Mouse (Mus musculus) lung, postnatal 4 days (tissue): ENCODE results near the gene Asnsd1.
"Not testable (repeated sequence)": the region's sequence is repeated elsewhere in the genome, so short reads cannot be mapped to it uniquely, and the experiment has no call there.

Experiments used
- DNase-seq, 2 experiments: peaks; one replicate each; pipeline ENCODE4 v3.0.0; 2021

Asnsd1 gene

GRCm38 (mm10) chr1:53352327-53353261 lies at the start of gene Asnsd1, which contains the start of the genes Asdurf and Gm28551:
Asnsd1 (minus strand) TSS chr1:53352752.
Asdurf (minus strand) TSS chr1:53352619.
Gm28551 (minus strand) TSS chr1:53352667.
- DNase-seq: peak; percentile 98 to 99

GRCm38 (mm10) chr1:53393936-53394760 lies 41.6 kb upstream of the Asnsd1 start:
- peak; percentile 3 to 28 for DNase-seq

DNA sequence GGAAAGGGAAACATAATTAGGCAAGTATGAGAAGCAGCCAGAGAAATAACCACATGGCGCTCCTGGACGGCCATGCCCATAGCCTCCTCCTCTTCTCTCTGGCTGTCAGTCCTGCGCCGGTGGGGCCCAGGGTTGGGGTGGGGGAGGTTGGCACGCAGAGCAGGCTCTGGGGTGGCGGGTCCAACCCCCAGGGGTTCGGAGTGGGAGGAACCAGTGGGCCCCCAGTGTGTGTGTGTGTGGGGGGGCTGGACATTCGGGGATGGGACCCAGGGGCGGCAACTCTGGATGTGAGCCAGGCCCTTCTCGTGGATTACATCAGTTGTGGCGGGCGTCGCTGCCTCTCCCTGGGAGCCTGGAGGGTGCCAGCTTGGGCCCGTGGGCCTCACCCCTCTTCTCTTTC lies 36.2 kb upstream of the Asnsd1 start:
- DNase-seq: no peak

GRCm38 (mm10) chr1:53384085-53384688 lies 31.6 kb upstream of the Asnsd1 start:
- DNase-seq: no peak

GRCm38 (mm10) chr1:53377731-53378130 lies 25.2 kb upstream of the Asnsd1 start:
- DNase-seq: no peak

GRCm38 (mm10) chr1:53375965-53376364 lies 23.4 kb upstream of the Asnsd1 start:
- DNase-seq: not testable (repeated sequence)

DNA sequence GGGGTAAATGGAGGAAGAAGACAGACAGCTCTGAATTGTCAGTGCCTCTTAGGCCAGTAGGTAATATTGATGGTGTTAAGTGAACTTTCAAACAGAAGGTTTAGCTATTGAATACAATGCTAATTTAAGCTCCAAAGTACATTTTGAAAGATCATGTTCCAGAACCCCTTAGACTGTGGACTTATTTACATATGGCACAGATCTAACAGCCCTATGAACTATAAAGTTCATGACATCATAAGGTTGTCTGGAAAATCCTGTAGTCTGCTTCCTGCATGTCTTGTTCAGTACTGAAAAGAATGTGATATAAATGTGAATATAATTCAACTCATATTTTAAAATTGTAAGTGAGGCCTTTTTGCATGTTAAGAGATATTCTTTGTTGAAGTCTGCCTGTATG lies 6.4 kb upstream of the Asnsd1 start:
- no peak for DNase-seq

DNA sequence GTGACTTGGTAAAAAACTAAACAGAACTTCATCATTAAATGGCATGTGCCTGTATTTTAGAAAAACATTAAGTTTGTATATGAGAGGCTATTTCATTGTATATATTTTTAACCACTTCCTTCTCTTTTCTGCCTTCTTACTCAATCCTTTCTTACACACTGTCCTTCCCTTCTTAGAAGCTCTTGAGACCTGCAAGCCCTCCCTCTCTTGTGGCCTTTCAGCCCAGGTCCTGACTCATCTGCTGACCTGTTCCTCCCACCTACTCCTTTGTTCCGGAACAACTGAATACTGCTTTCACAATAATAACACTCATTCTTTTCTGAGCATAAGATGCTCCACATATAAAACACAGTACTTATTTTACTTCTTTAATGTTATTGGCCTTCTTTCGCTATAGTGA lies 11.5 kb downstream of the Asnsd1 start:
- DNase-seq: no peak

- DNase-seq: not testable (repeated sequence)
Observed at GRCm38 (mm10) chr1:53337403-53337802, 15.1 kb downstream of the Asnsd1 start.

DNA sequence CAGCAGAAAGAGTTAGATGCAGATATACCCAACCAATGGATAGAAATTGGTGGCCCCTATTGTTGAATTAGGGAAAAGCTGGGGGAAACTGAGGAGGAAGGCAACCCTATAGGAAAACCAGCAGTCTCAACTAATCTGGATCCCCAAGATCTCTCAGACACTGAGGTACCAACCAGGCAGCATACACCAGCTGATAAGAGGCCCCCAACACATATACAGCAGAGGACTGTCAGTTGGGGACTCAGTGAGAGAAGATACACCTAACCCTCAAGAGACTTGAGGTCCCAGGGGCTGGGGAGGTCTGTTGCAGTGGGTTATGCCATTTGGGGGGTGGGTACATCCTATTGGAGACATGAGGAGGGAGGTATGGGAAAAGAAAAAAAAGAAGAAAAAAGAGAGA lies 17.1 kb downstream of the Asnsd1 start:
- DNase-seq: no peak

DNA sequence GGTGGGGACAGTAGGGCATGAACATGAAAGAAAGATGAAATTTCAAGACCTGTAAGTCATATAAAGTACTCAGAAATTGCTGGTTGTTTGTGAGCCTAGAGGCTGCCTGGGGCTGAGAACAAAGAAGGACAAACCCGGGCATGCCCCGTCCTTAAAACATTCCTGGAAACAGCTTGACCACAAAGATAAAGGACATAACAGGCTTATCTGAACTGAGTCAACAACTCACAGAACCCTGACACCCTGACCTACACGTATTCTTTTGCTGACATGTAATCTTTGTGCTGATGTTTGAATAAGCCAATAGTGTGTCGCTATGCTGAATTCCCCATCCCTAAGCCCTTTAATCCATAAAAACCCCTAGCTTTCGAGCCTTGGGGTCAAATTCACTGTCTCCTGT lies 19.0 kb downstream of the Asnsd1 start:
- not testable (repeated sequence) for DNase-seq

DNA sequence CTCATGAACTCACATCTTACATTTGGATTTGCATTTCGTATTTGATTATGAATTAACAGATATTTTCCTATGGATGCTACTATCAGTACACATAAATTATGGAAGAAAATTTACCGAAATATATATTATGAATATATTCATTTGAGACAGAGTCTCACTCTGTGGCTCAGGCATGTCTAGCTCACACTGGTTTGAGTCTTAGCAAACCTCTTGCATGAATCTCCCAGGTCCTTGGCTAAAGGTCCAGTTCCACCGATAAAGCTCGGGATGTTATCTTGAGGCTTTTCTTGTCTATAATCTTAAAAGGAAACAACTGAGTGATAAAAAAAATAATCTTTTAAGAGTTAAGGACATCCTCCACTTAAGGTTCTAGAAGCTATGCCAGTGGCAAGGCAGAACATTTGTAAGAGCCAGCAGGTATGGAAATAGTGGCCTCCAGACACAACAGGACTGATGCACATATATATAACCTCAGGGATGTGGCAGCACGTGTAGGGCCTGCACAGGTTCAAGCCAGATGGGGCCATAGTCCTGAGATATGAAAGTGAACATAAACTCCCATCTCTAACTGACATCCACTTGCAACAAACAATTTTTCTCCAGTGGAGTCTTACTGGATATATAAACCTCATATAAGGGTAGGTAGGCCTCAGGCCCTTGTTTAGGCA lies 27.6 kb downstream of the Asnsd1 start:
- DNase-seq: no peak

- no peak for DNase-seq
Observed at GRCm38 (mm10) chr1:53324277-53324676, 28.3 kb downstream of the Asnsd1 start.

DNA sequence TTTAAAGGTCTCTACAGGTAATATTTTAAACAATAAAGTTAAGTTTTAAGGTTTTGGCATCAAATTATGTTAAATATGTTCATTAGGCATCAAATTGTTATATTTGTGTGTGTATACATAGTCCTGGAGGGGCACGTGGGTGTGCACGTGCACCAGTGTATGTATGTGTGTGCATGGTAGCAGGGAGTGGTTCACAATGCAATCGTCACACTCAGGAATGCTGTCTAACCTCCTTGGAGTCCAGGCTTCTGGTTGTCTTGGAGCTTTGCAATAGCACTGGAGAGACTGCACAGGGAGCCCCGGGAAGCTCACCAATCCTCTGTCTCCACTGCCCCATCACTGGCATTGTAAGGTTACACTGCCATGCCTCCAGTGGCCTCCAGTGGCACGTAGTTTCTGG lies 29.3 kb downstream of the Asnsd1 start:
- no peak for DNase-seq

DNA sequence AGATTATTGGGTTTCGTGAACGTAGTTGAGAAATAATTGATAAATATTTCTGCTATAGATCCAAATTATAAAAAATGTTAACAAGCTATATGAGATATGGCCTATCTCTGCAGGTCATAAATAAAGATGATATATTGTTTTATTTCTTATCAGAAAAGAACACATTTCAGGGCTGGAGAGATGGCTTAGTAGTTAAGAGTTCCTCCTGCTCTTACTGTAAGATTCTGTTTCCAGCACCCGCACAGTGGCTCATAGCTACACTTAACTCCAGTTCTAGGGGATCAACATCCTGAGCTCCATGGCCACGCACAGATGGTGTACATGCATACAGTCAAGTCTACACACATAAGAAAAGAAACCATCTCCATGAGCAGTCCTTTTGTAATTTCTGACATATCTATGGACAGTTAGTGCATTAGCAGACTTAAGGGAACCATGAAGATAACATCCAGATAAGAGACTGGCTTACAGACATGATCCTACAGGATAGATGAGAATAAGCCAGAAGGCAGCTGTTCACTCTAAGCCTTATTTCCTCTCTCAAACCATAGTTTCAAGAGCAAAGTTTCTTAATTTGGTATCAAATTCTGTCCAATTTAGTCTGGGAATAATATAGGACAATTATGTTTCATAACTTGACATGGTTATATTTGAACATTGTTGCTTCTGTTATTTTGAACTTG lies 30.7 kb downstream of the Asnsd1 start:
- DNase-seq: no peak

DNA sequence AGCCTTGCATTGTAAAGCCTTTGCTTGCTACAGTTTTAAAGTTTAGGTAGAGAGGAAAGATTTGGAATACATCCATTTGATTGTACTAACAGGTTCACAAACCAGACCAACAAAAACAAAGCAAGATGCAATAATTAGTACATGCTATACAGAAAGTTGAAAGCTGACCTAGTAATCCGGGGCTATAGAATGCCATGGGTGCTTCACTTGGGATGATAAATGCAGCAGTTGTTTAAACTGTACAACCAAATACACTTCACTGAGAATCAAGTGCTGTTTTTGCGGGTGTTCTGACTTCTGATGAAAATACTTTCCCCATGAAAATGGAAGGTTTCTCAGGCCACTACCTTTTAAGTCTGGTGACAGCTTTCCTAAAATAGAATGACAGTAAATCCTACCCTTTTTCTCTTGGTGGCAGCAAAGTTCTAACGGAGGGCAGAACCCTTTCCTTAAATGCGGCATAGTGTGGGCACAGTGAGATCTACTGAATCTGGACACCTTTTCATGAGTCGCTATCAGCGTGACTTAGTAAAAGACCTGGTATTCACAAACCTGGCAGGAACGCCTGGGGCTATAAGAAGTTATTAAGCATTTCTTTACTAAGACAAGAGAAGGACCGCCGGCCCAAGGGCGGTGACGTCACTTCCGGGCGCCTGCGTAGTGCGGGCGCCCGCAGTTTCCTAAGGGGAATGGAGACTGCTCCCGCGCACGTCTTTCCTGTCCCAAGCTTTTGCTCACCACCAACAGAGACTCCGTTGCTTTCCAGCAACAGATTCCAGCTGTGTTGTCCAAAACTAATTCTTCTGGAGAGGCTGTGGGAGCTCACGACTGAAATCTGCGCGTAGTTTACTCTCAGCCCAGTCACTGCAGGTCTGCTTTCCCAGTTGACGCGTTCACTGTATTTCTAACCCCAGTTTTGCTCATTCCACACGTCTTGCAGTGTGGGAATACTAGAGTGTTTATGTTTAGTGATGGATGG lies 39.3 kb downstream of the Asnsd1 start, which contains the start of gene Osgepl1:
Osgepl1 (plus strand) TSS at position 636 of the 979 bp plus-strand sequence.
- DNase-seq: peak; percentile 88 to 89

DNA sequence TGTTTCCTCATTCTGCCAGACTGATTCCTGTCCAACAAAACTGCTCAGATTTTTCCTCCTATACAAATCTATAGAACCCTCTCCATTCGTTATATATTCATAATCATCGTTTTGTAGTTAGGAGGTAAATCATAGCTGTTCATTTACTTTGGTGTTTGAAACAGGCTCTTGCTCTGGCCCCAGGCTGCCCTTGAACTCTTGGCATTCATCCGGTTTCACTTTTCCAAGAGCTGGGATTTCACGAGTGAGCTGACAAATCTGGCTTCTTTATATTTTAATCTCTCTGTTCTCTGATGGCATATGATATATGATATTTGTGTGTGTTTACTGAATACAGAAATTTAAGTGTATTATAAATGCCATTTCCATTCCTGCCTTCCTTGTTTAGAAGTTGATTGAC lies 52.0 kb downstream of the Asnsd1 start:
- no peak for DNase-seq

DNA sequence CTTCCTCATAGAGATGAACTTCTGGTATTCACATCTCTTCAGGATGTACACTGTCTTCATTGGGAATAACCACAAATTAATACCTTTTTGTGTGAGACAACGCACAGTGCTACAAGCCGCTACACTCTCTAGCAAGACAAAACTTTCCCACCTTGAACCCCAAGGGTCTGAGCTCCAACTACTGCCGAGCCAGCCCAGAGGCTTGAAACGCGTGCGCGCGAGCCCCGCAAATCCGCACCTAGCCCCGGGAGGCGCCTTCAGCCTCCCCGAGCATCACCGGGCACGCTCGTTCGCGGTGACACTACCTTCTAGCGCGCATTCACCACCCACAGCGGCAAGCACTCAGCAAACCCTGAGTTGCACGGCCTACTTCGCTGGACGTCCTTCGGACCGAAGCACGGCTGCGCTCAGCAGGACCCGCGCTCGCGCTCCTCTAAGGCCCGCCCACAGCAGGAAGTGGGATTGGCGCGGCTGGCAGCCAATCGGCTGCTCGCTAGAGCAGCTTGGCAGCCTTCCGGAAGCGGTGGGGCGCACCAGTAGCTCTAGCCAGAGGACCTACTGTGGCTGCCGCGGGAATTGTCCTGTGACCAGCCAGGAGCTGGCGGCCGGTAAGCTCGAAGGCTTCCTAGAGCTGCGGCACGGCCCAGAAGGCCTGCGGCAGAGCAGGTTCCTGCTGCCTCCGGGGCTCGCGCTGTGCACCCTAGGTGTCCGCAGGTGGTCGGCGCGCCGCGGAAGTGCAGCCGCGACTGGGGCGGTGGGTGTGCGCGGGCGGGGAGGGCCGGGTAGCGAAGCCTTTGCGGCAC lies 55.8 kb downstream of the Asnsd1 start, which contains the start of the genes Pms1, Ormdl1 and Gm28778:
Pms1 (minus strand) TSS at position 438 of the 803 bp plus-strand sequence.
Ormdl1 (plus strand) TSS at position 515 of the 803 bp plus-strand sequence.
Gm28778 (plus strand) TSS at position 531 of the 803 bp plus-strand sequence.
- peak; percentile 97 for DNase-seq
